Mouse (Mus musculus) liver, embryonic 13.5 days (tissue): ENCODE data around the gene Ifi35. TPM values are rescaled to one million over a fixed set of nuclear protein-coding genes. Genes with fewer than 3 reads are reported as not detected.

Source experiments
- ATAC-seq: fragments of 200-750 bp; cut with Nextera tagmentation; 2 replicates; pipeline ENCODE4 v1.8.0; 2017; ENCODE audit warnings: low read depth, mild to moderate bottlenecking, moderate number of reproducible peaks, moderate library complexity
- DNase-seq: peaks from one replicate; pipeline ENCODE4 v3.0.0; 2022
- H3K27ac ChIP-seq: fragments of 300-500 bp; sonication (generic); 2 replicates; pipeline ENCODE4 v1.5.1; 2015; ENCODE audit warnings: moderate library complexity, mild to moderate bottlenecking, inconsistent platforms
- H3K27me3 ChIP-seq: fragments of 300-500 bp; sonication (generic); 2 replicates; pipeline ENCODE4 v1.6.1; 2015; ENCODE audit warnings: mild to moderate bottlenecking, inconsistent platforms
- H3K36me3 ChIP-seq: fragments of 300-500 bp; sonication (generic); 2 replicates; pipeline ENCODE4 v1.6.1; 2015; ENCODE audit warnings: mild to moderate bottlenecking, inconsistent platforms
- H3K4me1 ChIP-seq: fragments of 300-500 bp; sonication (generic); replicated peaks from 2 replicates; pipeline ENCODE4 v1.6.1; 2015; ENCODE audit warnings: inconsistent platforms
- H3K4me2 ChIP-seq: fragments of 300-500 bp; sonication (generic); 2 replicates; pipeline ENCODE4 v1.6.1; 2015; ENCODE audit warnings: inconsistent platforms, mild to moderate bottlenecking, moderate library complexity
- H3K4me3 ChIP-seq: fragments of 300-500 bp; sonication (generic); replicated peaks from 2 replicates; pipeline ENCODE4 v1.5.1; 2015; ENCODE audit warnings: mild to moderate bottlenecking, inconsistent platforms
- H3K9ac ChIP-seq: fragments of 300-500 bp; sonication (generic); 2 replicates; pipeline ENCODE4 v1.6.1; 2015; ENCODE audit warnings: mild to moderate bottlenecking, inconsistent platforms
- H3K9me3 ChIP-seq: fragments of 300-500 bp; sonication (generic); replicated peaks from 2 replicates; pipeline ENCODE4 v1.6.1; 2016; ENCODE audit warnings: inconsistent platforms
- WGBS: fragments of 180-500 bp; shearing (Covaris S2); methylation state at CpG from one replicate; pipeline ENCODE4 v1.1.7; 2015; ENCODE audit not compliant: insufficient replicate concordance; 5-methylcytosine and 5-hydroxymethylcytosine counted together
- microRNA-seq: library from miRNA; unstranded; fragments of <30 nt; microRNA quantifications from one replicate; pipeline ENCODE4, GENCODE M21; 2016
- polyA plus RNA-seq: library from polyadenylated mRNA; unstranded; fragments of >200 nt; fragmentation: Nextera tagmentation; extraction: Ambion mirVana; gene quantifications from 2 replicates; pipeline ENCODE4 v1.2.1, GENCODE M21; 2015

Gene Ifi35
- polyA plus RNA-seq, 1 experiment from 2014 or later, result 33.0 TPM

- H3K27me3 ChIP-seq, result peaks cover 4% of the 10 kb centered on the region
- no peak overlapping the region for H3K4me3 ChIP-seq
- peak overlapping the region; percentile 23; the same call in 1 of the 2 replicates for H3K9ac ChIP-seq
- peaks cover 59% of the 10 kb centered on the region for H3K4me1 ChIP-seq
- no peaks in the 10 kb centered on the region for H3K9me3 ChIP-seq
- ATAC-seq, result 0 out of 2 replicates have a peak, but pooled peaks have one; percentile 33
- H3K4me2 ChIP-seq, result peak overlapping the region; percentile 56
- H3K27ac ChIP-seq, result peak overlapping the region; percentile 80
- 35% methylated on average over 7 of the region's 7 CpGs for WGBS
- peak; percentile 27 for DNase-seq
- H3K36me3 ChIP-seq, result peaks cover 31% of the 10 kb centered on the region
Observed at GRCm38 (mm10) chr11:101484814-101485213, 36.6 kb downstream of the Ifi35 start.

DNA sequence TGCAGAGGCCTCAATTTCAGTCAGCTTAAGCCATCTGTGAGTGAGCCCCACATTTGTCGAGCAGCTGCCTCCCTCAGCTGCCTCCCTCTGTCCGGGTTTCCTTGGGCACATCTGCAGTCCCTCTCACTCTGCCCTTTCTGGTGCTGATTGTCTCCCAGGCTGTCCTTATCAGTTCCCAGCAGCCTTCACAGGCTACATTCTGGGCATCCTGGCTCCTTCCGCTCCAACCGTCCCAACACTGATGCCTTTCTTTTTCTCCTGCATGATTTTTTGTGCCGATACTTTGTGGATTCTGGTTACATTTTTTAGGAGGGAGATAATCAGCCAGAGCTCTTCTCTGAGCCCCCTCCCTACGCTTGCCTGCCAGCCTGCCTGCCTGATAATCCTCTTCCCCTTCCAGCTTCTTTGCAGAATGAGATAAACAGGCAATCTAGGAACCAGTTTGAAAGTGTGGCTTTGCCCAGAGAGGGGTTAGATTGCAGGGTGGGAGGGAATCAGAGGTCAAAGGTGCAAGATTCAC lies 37.4 kb downstream of the Ifi35 start:
- Histone ChIP-seq H3K9me3 (no peaks in the 10 kb centered on the region), H3K27ac (peak overlapping the region; percentile 80), H3K36me3 (peaks cover 38% of the 10 kb centered on the region), H3K4me2 (peak overlapping the region; percentile 56), H3K4me1 (peaks cover 53% of the 10 kb centered on the region), H3K9ac (no peak overlapping the region), H3K27me3 (no peaks in the 10 kb centered on the region), H3K4me3 (peak overlapping the region; percentile 12)
- ATAC-seq, result peak; percentile 92
- peak; percentile 76 for DNase-seq
- WGBS, result 4% methylated on average over 6 of the region's 6 CpGs

- ATAC-seq (no peak), DNase-seq (no peak)
- Histone ChIP-seq H3K27ac (peak overlapping the region; percentile 80), H3K4me2 (peak overlapping the region; percentile 56), H3K4me3 (peak overlapping the region; percentile 12; the same call in 1 of the 2 replicates), H3K9me3 (no peaks in the 10 kb centered on the region), H3K9ac (no peak overlapping the region), H3K36me3 (peaks cover 43% of the 10 kb centered on the region), H3K27me3 (no peaks in the 10 kb centered on the region), H3K4me1 (peaks cover 48% of the 10 kb centered on the region)
- WGBS, result 25% methylated on average over 6 of the region's 6 CpGs
Observed at GRCm38 (mm10) chr11:101486126-101486525, 37.9 kb downstream of the Ifi35 start.

DNA sequence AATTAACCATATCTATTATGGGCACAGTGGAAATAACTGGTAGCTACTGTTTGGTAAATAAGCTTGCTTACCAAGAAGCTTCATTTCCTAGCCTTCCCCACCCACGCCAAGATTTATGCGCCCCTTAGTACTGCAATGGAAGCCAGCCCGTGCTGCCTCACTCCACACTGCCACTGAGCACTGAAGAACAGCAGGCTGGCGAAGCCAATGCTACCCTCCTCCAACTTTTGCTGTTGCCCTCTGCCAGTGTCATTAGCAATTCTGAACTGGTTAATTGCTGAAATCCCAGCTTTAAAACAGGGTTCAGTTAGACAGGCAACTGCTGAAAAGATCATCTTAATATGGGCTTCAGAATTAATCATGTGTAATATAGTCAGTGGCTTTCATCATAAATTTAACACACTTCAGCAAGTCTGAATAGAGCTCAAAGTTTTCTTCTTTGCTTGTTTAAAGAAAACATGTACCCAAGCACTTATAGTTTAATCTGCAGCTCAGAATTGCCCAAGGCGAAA lies 58.1 kb downstream of the Ifi35 start:
- DNase-seq (no peak), ATAC-seq (no peak)
- Histone ChIP-seq H3K27me3 (no peaks in the 10 kb centered on the region), H3K36me3 (peaks cover 94% of the 10 kb centered on the region), H3K4me1 (0 out of 2 replicates have a peak, but pooled peaks cover 11% of the 10 kb centered on the region), H3K9me3 (no peaks in the 10 kb centered on the region), H3K4me3 (no peak overlapping the region), H3K9ac (no peak overlapping the region), H3K27ac (no peak overlapping the region), H3K4me2 (no peak overlapping the region)
- 85% methylated on average over 5 of the region's 5 CpGs for WGBS

DNA sequence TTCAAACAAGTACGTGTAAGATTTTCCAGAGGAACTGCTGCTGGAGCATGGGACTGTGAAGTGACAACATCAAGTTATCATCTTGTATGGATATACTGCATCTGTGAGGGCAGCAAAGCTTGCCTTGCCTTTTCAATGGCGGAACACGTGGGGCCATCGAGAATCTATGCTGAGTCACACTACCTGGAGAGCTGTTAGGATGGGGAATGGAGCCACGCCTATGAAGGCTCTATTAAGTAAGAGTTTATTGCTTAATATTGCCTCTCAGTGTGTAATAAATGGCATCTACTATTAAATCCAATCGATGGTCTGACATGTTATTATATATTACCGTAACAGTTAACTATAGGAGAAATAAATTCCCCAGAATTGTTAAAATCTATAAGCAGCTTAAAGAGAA lies 58.9 kb downstream of the Ifi35 start:
- Histone ChIP-seq H3K9me3 (no peaks in the 10 kb centered on the region), H3K9ac (no peak overlapping the region), H3K27me3 (no peaks in the 10 kb centered on the region), H3K4me1 (0 out of 2 replicates have a peak, but pooled peaks cover 11% of the 10 kb centered on the region), H3K4me3 (no peak overlapping the region), H3K36me3 (peaks cover 94% of the 10 kb centered on the region), H3K4me2 (no peak overlapping the region), H3K27ac (no peak overlapping the region)
- DNase-seq, result no peak
- WGBS, result 84% methylated on average over 7 of the region's 7 CpGs
- no peak for ATAC-seq

Small RNAs within 50 kb of the gene (microRNA-seq; reads per million reads assigned to microRNA genes)
- not detected for gene Mir6929

Other genes starting within 250 kb of the Ifi35 start
- gene Ezh1, start 221.9 kb upstream of the Ifi35 start, polyA plus RNA-seq, result 6.6 and 7.4 TPM in 2 replicates
- gene Ramp2, start 202.4 kb upstream of the Ifi35 start, polyA plus RNA-seq, result 23.4 and 25.4 TPM in 2 replicates
- gene Vps25, start 194.7 kb upstream of the Ifi35 start, polyA plus RNA-seq, result 98.5 and 99.4 TPM in 2 replicates
- 5.5 and 7.9 TPM in 2 replicates for gene Wnk4, start 187.8 kb upstream of the Ifi35 start, polyA plus RNA-seq
- gene Cntd1, start 169.4 kb upstream of the Ifi35 start, polyA plus RNA-seq, result 0.63 and 0.85 TPM in 2 replicates
- gene Coa3, start 169.3 kb upstream of the Ifi35 start, polyA plus RNA-seq, result 125 TPM in 2 replicates
- 108 and 112 TPM in 2 replicates for gene Becn1, start 146.1 kb upstream of the Ifi35 start, polyA plus RNA-seq
- 198 and 239 TPM in 2 replicates for gene Psme3, start 132.2 kb upstream of the Ifi35 start, polyA plus RNA-seq
- gene Aoc2, start 123.3 kb upstream of the Ifi35 start, polyA plus RNA-seq, result 1.2 and 1.3 TPM in 2 replicates
- gene Aoc3, start 117.8 kb upstream of the Ifi35 start, polyA plus RNA-seq, result 0.07 TPM in 1 of 2 replicates, not detected in the other
- gene G6pc, start 80.8 kb upstream of the Ifi35 start, polyA plus RNA-seq, result not detected in 2 replicates
- 63.2 and 63.7 TPM in 2 replicates for gene Aarsd1, start 30.8 kb upstream of the Ifi35 start, polyA plus RNA-seq
- 3.7 TPM in 2 replicates for gene Gm27029, start 23.6 kb upstream of the Ifi35 start, polyA plus RNA-seq
- gene Rundc1, start 23.3 kb upstream of the Ifi35 start, polyA plus RNA-seq, result 6.0 and 6.9 TPM in 2 replicates
- 0.66 and 1.2 TPM in 2 replicates for gene Ptges3l, start 23.1 kb upstream of the Ifi35 start, polyA plus RNA-seq
- 344 and 360 TPM in 2 replicates for gene Rpl27, start 6.1 kb upstream of the Ifi35 start, polyA plus RNA-seq
- gene Rnd2, start 16.6 kb downstream of the Ifi35 start, polyA plus RNA-seq, result 3.1 and 3.4 TPM in 2 replicates
- gene Vat1, start 17.8 kb downstream of the Ifi35 start, polyA plus RNA-seq, result 8.8 and 8.9 TPM in 2 replicates
- 11.9 and 15.9 TPM in 2 replicates for gene Brca1, start 103.5 kb downstream of the Ifi35 start, polyA plus RNA-seq
- 32.3 and 43.3 TPM in 2 replicates for gene Nbr1, start 103.7 kb downstream of the Ifi35 start, polyA plus RNA-seq
- 5.5 and 5.7 TPM in 2 replicates for gene Tmem106a, start 133.8 kb downstream of the Ifi35 start, polyA plus RNA-seq
- not detected in 2 replicates for gene Gm11634, start 150.8 kb downstream of the Ifi35 start, polyA plus RNA-seq
- gene Rdm1, start 178.8 kb downstream of the Ifi35 start, polyA plus RNA-seq, result 8.3 and 8.6 TPM in 2 replicates
- 1.1 TPM in 2 replicates for gene Arl4d, start 217.1 kb downstream of the Ifi35 start, polyA plus RNA-seq